Mouse (Mus musculus) forebrain, embryonic 13.5 days (tissue): ENCODE measurements at regions not wholly inside any gene's neighbourhood (a gene's known extent, or its start where the extent isn't known, plus 50 kb on each side); places are given as distances from the start of the nearest gene placed in this dataset.

Experiments
- ATAC-seq: fragments of 200-750 bp; cut with Nextera tagmentation; 2 replicates; pipeline ENCODE4 v1.8.0; 2017
- H3K27ac ChIP-seq: fragments of 300-500 bp; sonication (generic); 2 replicates; pipeline ENCODE4 v1.5.1; 2015; ENCODE audit warnings: inconsistent platforms, mild to moderate bottlenecking, moderate library complexity
- H3K27me3 ChIP-seq: fragments of 300-500 bp; sonication (generic); 2 replicates; pipeline ENCODE4 v1.6.1; 2015; ENCODE audit warnings: mild to moderate bottlenecking, inconsistent platforms
- H3K36me3 ChIP-seq: fragments of 300-500 bp; sonication (generic); 2 replicates; pipeline ENCODE4 v1.6.1; 2015; ENCODE audit warnings: mild to moderate bottlenecking, inconsistent platforms; ENCODE audit not compliant: poor library complexity, severe bottlenecking
- H3K4me1 ChIP-seq: fragments of 300-500 bp; sonication (generic); 2 replicates; pipeline ENCODE4 v1.6.1; 2015; ENCODE audit warnings: inconsistent platforms
- H3K4me2 ChIP-seq: fragments of 300-500 bp; sonication (generic); 2 replicates; pipeline ENCODE4 v1.6.1; 2015; ENCODE audit warnings: inconsistent platforms, mild to moderate bottlenecking, moderate library complexity
- H3K4me3 ChIP-seq: fragments of 300-500 bp; sonication (generic); 2 replicates; pipeline ENCODE4 v1.5.1; 2015; ENCODE audit warnings: mild to moderate bottlenecking, inconsistent platforms
- H3K9ac ChIP-seq: fragments of 300-500 bp; sonication (generic); 2 replicates; pipeline ENCODE4 v1.6.1; 2015; ENCODE audit warnings: mild to moderate bottlenecking, inconsistent platforms
- H3K9me3 ChIP-seq: fragments of 300-500 bp; sonication (generic); replicated peaks from 2 replicates; pipeline ENCODE4 v1.6.1; 2016; ENCODE audit warnings: inconsistent platforms
- WGBS: fragments of 180-500 bp; shearing (Covaris S2); methylation state at CpG from one replicate; pipeline ENCODE4 v1.1.7; 2015; 5-methylcytosine and 5-hydroxymethylcytosine counted together

DNA sequence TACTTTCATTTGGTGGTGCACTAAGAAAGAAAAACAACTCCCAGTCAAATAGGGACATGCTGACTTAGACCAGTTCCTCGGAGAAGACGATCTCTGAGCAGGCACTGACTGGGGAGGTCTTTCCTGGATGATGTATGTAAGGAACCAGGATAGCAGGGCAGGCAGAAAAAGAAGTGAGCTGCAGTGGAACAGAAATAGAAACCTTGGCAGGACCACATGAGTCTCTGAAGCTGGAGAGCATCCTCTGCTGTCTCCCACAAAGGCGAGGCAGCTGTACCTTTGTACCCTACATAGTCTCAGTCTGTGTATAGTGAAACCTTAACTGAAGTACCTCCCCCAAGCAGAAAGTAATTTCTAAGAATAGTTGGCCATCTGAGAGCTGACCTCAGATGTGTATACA is 104.4 kb upstream of the Gm37988 start:
- 79% methylated on average over 3 of the region's 3 CpGs for WGBS
- Histone ChIP-seq H3K9me3 (no peaks in the 10 kb centered on the region), H3K27me3 (no peaks in the 10 kb centered on the region), H3K9ac (no peak overlapping the region), H3K27ac (no peak overlapping the region), H3K36me3 (no peaks in the 10 kb centered on the region), H3K4me3 (no peak overlapping the region), H3K4me1 (no peaks in the 10 kb centered on the region), H3K4me2 (no peak overlapping the region)
- no peak for ATAC-seq

DNA sequence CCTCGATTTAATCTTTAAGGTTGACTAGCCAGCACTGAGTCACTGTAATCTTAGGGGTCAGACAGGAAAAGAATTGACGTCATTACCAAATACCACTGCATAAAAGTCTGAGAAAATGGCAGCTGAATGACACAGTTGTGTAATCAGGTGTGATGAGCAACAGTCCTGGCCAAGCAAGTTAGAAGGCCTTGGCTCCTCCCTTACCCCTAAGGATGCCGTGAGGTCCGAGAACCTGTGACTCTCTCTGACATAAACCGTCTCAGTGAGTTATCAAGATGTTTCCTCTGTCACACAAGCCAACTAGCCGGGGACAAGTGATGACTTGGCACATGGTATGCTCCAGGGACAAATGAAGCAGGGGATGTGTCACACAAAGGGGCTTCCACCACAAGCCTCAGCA is 101.5 kb upstream of the Gm37988 start:
- 78% methylated on average over 6 of the region's 6 CpGs for WGBS
- no peaks in the 10 kb centered on the region for H3K27me3 ChIP-seq
- H3K4me2 ChIP-seq: no peak overlapping the region
- no peak overlapping the region for H3K4me3 ChIP-seq
- no peaks in the 10 kb centered on the region for H3K9me3 ChIP-seq
- no peaks in the 10 kb centered on the region for H3K4me1 ChIP-seq
- H3K9ac ChIP-seq: no peak overlapping the region
- no peak for ATAC-seq
- H3K27ac ChIP-seq: no peak overlapping the region
- H3K36me3 ChIP-seq: no peaks in the 10 kb centered on the region

- Histone ChIP-seq H3K27me3 (no peaks in the 10 kb centered on the region), H3K27ac (no peak overlapping the region), H3K4me2 (no peak overlapping the region), H3K4me3 (no peak overlapping the region), H3K36me3 (no peaks in the 10 kb centered on the region), H3K9ac (no peak overlapping the region), H3K9me3 (no peaks in the 10 kb centered on the region), H3K4me1 (no peaks in the 10 kb centered on the region)
- WGBS: 87% methylated on average over 10 of the region's 10 CpGs
- no peak for ATAC-seq
Measured at GRCm38 (mm10) chr1:4722333-4722931, 85.3 kb upstream of the Gm37988 start.
